Mouse (Mus musculus) cerebellum, adult 9-10 months (tissue): Measurements from ENCODE around the gene Actg1.
A peak's percentile ranks its signal among the peaks of the same experiment; 100 is the strongest.

ENCODE experiments used
- DNase-seq: peaks from one replicate; pipeline ENCODE4 v3.0.0; 2022

Actg1 gene

DNA sequence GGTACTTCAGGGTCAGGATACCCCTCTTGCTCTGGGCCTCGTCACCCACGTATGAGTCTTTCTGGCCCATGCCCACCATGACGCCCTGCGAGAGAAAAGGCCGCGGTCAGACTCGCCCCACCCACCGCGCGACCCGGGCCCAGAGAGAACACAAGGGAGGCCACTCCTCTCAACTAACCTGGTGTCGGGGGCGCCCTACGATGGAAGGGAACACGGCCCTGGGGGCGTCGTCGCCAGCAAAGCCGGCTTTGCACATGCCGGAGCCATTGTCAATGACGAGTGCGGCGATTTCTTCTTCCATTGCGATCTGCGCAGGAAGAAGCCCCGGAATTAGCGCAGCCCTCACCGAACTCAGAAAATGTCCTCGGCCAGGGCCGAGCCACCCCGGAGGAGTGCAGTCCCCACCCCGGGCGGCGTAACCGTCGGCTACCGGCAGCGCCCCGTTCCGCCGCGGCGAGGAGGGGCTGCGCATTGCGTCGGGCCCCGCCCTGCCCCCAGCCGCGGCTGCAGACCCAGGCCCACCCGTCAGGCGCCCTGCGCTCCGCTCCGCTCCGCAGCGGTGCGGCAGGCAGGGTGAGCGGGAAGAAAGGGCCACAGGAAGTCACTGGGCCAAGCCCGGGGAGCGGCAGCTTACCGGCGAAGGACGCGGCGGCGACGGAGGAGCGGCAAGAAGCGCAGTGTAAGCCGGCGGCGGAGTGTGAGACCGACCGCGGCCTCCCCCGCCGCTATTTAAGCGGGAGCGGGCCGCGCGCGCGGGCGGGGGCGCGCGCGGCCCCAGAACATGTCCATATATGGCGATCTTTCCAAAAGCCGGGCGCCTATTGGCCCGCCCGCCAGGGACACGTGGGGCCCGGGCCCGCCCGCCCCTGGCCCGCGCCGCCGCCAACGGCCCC lies at the start of gene Actg1:
Actg1 (minus strand) TSS at position 752 of the 893 bp plus-strand sequence.
- DNase-seq = peak; percentile 87

DNA sequence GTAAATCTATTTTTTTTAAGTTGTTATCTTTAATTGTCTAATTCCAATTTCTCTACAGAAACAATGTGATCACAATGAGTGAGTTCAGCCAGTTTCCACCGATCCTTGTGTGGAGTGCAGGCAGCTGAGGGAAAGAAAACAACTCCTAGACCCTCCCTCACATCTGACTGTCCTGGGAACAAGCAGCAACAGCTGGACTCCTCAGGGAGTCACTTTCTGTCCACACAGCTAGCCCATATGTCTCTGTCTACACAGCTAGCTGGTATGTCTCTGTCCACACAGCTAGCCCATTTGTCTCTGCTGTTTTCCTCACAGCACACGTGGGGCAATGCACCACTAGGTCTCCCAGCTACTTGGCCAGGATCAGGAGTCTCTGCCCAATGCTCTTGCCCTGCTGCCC lies 49.3 kb upstream of the Actg1 start:
- DNase-seq = no peak

DNA sequence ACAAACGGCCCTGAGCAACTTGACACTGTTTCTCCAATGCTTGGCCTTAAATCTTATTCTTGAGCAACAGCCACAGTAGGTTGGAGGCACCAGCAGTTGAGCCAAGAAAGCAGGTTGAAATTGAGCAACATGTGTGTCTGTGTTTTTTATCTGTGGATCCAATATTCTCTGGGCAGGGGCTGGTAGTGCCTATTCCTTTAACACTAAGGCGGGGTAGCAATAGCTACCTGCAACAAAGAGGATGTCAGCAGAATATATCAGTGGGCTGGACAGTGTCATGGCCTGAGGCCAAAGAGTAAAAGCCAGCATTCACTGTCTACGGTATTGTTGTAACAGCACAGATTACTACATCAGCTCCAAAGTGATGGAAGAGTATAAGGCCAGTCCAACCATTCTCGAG lies 47.3 kb upstream of the Actg1 start:
- no peak for DNase-seq

DNA sequence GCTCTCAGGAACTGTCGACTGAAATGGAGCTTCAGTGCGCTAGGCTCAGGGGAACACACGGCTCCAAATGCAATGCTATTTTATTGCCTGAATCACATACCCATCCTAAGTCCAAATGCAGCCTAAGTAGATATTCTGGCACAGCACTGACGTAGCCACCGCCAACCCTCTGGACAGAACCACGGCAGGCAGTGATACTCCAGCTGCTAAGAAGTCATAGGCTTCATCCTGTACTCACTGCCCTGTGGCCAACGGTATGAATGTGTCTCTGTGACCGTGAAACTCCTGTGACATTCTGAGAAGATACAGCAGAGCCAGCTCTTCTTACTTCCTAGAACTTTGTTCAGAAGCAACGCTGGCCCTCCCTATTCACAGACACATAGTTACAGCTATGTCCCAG lies 40.2 kb upstream of the Actg1 start:
- no peak for DNase-seq

DNA sequence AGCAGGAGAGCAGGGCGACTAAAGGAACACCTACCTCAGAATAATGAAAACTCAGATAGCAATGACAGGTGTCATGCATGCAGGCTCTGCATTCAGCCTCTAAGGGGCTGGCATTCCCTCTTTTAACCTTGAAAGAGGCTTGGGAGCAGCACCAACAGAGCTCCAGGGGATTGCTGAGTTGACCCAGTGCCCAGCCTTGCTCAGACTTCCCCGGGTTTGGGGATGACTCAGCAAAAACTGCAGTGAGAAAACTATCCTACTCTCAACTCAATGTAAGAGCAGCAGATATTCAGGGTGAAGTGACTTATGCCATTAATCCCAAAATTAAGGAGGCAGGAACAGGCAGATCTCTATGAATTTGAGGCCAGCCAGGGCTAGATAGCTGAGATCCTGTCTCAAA lies 38.8 kb upstream of the Actg1 start:
- no peak for DNase-seq

DNA sequence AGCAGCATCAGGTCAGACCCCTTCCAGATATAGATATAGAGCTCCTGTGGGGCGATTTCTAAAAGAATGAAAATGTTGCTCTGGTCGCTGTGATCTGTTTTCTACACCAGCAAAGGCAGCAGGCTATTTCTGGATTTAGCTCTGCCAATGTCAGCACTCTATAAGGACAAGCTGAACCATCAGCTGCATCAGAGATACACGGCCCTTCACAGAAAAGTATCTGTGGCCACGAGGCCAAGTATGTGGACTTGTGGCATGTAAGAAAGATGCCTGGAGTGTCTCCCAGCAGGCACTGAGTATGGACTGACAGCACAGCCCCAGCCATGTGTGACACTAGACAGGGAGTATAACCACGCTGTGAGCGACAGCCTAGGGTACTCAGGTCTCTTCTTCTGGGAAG lies 38.3 kb upstream of the Actg1 start:
- DNase-seq = no peak

DNA sequence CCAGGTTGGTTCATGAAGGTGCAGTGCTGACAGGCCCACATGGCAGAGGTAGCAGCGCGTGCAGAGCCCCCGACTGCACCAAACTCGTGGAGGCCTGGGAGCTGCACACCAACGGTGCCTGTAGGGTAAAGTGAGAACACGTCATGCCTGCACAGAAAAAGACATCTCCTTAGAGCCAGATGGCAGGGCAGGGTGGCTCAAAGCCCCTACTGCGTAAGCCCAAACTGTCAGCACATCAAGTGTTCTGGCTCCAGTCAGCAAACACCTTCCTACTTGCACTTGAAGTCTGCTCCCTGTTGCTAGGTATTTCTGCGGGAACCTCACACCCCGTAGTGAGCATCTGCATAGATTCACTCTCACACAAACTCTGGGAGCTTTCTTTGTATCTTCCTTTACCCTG lies 34.2 kb upstream of the Actg1 start:
- DNase-seq = no peak

DNA sequence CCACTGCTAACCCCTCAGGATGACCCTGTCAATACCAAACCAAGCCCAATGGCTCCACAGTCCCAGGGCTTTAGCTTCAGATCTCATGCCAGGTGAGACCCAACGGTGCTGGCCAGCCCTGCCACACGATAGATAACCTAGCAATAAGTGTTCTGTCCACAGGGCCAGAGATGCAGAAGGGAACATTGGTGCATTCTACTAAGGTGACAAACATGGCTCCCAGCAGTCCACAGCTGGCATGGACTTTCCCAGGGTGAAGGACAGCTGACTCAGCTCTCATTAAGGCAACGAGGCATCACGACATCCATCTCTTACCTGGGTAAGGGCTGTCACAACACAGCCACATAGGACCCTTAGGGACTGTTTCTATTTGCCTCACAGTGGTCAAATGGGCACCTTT lies 32.8 kb upstream of the Actg1 start:
- DNase-seq = no peak

DNA sequence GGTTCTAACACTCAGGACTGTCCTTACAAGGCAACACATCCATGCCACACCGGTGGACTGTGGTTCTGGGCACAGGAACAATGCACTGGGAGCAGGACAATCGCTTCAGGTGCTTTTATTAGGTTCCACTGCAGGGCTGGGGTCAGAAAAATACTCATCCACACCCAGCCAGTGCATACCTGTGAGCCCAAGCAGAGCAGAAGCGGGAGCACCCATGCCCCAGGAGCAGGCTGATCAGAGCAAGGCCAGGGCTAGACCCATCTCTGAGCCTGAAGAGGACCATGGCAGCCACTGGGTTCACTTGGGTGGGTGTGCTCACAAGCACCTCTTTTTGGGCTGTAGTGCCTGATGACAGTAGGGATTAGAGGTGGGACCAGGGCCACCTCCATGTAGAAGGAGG lies 31.9 kb upstream of the Actg1 start:
- DNase-seq = no peak

DNA sequence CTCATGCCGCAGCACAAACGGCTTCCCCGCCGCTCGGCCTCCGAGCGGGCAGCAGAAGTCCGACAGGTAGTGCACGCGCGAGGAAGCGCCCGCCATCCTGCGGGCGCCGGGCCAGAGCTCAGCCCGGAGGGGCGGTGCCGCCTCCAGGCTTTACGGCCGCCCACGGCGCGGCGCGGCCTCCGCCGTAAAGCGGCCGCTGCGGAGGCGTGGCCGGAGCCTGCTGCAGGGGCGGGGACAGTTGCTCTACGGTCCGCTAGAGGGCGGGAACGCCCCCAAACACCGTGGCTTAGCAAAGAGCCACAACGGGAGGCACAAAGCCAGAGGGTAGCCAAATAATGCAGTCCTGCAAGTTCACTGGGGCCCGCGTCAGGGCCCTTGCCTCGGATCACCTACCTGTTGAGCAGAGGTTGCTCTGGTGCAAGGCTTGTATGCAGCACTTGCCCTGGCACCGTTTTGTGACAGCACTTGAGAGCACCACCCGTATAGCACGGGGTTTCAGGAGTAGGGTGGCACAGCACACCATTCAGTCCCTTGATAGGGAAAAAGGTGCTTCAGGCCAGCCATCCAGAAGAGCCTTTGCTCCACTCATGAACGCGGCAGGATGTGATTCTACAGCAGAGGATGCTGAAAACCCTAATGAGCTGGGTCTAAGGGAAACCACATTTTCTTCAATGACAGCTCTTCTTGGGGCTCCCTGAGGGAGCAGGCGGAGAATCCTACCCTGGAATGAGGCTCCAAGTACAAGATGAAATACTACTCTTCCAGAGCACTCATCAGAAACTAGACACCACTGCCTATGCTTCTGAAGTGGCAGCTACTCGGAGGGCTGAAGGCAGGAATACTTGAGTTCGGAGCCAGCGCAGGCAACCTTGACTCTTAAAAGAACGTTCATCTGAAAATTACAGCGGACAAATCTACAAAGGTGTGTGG lies 30.5 kb upstream of the Actg1 start, which contains the start of gene Faap100:
Faap100 (minus strand) TSS at position 154 of the 930 bp plus-strand sequence.
- DNase-seq = peak; percentile 85

DNA sequence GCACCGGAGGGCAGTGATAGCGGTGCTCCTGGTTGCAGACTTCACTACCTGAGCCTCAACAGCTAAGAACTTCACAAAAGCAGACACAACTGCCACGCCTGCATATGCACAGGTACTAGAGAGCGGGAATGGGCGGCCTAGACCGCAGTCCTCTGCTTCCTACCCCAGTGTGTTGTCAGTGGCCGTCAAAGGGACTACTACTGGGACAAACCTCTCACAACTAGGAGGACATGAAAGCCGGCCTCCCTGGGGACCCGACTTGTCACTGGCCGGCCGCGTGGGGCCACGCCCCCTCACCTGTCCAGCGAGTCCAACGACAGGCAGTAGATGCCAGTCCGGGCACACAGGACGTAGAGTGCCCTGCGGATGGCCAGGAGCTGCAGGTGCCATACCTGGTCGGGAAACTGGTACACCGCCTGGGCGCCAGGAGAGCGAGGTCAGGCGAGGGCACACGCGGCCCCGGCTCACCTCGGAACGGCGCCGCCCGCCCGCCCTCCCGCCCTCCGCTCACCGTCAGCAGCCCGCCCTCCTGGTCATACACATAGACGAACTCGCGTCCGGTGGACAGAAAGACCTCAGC lies 29.8 kb upstream of the Actg1 start:
- DNase-seq = peak; percentile 50

DNA sequence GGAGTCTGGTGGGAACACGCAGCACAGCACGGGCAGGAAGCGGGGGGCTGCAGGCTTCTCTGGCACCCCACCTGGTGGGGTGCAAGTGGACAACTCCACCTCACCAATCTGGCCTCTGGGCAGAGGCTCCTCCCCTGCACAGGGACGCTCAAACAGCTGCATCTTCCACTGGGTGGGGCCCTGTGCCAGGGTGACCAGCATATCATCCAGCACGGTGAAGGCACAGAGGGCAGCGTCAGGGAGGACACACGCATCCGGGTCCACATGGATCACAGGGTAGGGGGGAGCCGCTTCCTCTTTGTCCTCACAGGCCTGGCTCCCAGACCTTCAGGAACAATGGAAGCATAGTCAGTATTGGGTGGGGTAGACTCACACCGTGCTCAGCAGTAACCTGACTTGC lies 29.0 kb upstream of the Actg1 start:
- no peak for DNase-seq

DNA sequence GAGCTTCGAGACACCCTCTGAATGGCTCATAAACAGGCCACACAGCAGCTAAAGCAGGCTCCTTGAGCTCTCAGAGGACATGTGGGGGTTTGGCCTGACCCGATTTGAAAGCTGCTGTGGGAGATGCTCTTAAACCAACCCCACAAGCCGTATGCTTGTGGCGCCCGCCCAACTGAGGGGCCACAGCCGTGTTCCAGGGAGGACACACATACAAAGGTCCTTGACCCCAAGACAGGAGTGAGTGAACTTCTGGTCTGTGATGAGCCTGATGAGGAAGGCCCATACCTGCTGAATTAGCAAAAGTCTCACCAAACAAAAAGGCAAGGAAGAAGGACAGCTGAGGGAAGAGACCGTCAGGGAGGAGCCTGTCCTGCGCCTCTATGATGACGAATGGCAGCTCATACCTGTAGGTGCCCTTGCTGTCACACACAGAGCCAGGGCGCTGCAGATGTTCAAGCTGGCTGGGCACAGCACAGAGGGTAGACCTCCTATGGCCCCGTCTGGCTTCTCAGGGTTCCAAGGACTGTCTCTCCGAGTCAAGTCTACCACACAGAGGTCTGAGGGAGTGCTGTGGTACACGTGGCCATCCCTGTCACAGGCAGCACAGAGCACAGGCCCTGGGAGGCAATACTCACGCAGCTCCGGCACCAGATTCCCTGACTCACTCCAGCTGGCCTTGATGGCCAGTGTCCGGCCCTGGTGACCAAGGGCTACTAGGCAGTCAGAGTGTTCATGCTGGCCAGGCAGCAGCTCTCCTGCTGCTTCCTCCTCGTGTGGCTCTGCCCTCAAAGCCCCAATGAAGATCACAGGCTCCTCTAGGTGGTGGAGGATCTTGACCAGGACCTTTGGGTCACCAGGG lies 28.2 kb upstream of the Actg1 start:
- DNase-seq = no peak

DNA sequence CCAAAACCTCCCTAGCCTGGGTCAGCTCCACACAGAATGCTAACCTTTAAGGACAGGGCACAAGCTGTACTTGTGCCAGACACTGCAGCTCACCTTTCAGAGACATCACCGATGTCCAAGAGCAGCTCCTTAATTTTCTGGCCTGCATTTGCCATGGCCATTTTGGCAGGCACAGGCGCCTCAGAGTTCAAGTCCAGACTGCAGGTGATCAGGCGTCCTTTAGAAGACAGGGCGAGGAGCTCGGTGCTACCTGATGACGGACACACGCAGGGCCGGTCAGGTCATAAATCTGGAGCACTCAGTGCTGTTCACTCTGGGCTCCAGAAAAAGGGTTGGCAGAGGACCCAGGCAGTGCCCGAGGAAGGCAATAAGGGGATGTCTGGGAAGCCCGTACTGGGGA lies 27.0 kb upstream of the Actg1 start:
- no peak for DNase-seq

DNA sequence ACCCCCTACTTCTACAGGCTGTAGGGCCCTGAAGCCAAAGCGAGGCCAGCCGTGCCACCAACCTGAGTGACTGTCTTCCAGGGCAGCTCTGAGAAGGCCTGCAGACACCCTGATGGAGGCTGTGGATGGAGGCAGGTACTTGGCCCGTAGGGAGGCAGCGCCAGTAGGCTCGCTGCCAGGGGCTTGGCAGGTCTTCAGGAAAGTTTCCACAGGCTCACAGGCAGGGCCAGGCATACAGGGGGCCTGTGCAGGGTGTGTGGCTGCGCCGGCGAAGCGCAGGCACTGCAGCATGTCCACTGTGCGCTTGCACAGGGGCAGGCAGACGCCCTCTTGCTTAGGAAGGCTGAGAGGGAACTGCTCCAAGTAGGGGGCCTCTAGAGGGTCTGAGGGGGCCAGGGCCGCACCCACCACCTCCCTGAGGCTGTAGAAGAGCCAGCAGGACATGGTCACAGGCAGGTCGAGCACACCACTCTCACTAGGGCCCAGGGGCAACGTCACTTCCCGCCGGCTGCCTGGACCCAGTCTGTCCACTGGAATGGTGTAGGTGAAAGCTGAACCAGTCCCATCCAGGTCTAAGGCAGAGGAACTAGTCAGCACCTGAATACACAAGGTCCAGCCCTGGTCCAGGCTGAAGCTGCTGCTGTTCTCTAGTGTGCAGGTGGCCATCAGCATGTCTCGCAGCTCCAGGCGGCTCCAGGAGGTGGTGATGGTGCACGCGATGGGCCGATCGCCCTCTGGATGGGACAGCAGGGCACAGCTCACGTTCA lies 25.7 kb upstream of the Actg1 start:
- DNase-seq = no peak

DNA sequence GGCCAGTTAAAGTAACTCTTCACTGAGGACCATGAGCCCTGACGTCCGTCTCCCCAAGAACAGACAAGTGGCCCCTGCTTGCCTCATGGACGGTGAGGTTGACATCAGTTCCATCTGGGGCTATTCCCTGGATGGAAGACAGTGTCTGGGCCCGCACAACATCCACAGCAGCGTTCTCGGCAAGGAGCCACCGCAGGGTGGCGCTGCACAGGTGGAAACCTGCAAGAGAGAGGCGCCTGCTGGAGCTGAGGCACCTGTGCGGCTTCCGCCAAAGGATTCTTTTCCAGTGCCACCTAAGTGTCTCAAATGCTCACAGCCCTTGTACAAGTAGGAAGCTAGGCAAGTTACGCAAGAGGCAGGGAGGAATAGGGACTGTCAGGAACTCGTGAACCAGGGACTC lies 24.7 kb upstream of the Actg1 start:
- no peak for DNase-seq

DNA sequence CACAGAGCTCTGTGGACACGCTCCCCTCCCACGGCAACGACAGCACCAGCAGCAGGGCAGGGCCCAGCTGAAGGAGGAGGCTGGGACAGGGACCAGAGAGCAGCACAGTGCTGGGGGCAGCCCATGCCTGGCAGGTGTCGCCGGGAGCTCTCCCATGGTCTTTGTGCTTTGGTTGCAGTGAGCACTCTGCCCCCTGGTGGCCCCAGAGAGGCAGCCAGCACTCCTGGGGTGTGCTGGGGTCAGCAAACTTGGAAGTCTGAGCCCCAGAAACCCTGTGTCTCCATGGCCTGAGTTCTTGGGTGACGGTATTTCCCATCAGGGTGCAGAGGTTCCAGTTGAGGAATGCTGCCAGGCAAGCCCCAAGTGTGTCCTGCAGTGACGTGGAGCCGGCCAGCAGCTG lies 21.3 kb upstream of the Actg1 start:
- DNase-seq = no peak

DNA sequence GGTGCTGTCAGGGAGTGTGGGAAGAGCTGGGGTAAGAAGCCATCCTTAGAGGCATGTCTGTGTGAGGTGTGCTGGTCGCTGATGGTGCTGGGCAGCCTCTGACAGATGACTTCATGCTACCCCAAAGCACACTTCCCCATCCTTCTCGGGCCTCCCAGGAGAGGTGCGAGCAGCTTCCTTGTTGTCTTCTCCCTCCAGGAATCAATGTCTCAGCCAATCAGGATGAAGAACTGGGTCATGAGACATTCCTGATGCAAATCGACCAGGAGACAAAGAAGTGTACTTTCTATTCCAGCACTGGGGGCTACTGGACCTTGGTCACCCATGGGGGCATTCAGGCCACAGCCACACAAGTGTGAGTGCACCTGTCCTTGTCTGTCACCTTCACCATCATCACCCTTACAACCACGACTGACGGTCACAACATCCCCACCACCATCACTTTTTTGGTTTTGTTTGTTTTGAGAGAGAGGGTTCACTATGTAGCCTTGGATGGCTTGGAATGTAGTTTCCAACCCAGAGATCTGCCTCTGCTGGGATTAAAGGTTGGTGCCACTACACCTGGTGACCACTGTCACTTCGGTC lies 18.2 kb upstream of the Actg1 start:
- no peak for DNase-seq

DNA sequence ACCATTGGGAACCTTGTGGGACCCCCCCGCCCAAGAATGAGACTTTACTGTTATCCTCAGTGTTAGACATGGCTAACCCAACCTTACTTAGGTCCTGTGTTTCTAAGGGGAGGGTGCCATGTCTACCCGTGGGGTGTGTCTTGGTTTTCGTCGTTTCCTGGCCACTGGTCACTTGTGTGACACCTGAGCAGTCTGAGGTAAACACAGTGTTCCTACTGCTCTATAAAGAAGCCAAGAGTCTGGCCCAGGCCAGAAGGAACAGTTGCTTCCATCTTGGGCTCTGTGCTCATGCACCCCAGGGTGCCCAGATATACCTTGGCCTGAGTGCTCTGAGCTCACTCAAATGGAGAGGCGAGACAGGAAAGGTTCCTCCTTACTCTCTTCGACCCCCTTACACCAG lies 14.5 kb upstream of the Actg1 start:
- DNase-seq = no peak

DNA sequence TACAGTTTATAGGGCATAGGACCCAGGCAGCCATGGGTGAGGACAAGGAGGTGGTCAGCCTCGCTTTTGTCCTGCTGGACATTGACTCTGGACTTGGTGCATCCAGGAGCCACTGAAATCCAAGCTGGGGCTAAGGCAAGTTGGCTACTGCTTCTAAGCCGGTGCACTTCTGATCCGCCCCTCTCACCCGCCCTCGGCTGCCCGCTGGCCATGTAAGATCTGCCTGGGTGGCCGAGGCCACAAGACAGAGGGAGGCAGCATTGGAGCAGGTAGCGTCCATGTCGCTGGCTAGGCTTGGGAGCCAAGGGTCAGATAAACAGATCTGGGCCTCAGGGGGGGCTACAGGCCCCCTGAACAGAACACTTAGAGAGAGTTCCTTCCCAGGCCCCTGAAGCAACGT lies 13.0 kb upstream of the Actg1 start, which contains the start of gene Fscn2:
Fscn2 (plus strand) TSS at position 240 of the 400 bp plus-strand sequence.
- no peak for DNase-seq

DNA sequence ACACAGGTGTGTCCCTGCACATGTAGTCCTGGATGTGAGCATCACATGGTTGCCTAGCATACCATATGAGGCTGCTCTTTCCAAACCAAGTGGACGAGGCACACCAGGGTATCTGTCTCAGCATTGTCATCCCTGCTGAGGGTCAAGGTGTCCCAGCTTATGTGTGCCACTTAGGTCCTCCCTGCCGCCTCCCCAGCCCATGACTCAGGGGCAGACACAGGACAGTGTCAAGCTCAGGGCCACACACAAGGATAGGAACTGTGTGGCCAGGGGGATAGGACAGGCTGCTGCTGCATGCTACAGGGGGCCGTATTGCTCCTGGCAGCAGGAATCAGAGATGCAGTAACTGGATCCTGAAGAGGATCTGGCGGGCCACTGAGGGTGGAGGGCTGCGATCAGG lies 12.4 kb upstream of the Actg1 start:
- DNase-seq = no peak
